Mouse (Mus musculus) gastrocnemius, postnatal 36 days (tissue): Measurements from ENCODE around the gene Cygb. TPM values are rescaled to one million over a fixed set of nuclear protein-coding genes. Genes with fewer than 3 reads are reported as not detected.

Experiments
- DNase-seq, 2 experiments: peaks; one replicate each; pipeline ENCODE4 v3.0.0; 2022
- intact Hi-C: fragments of 180-260 bp; cut with DNase I; formaldehyde crosslinking; loops from one replicate; pipeline ENCODE4 v1.15.1; 2025
- total RNA-seq, 2 experiments: library from RNA; stranded (reverse); gene quantifications; 2 replicates each; pipeline ENCODE4 v1.2.3; 2021

Cygb gene
- total RNA-seq, 2 experiments from 2014 or later = 8.4 to 13.6 TPM

DNA sequence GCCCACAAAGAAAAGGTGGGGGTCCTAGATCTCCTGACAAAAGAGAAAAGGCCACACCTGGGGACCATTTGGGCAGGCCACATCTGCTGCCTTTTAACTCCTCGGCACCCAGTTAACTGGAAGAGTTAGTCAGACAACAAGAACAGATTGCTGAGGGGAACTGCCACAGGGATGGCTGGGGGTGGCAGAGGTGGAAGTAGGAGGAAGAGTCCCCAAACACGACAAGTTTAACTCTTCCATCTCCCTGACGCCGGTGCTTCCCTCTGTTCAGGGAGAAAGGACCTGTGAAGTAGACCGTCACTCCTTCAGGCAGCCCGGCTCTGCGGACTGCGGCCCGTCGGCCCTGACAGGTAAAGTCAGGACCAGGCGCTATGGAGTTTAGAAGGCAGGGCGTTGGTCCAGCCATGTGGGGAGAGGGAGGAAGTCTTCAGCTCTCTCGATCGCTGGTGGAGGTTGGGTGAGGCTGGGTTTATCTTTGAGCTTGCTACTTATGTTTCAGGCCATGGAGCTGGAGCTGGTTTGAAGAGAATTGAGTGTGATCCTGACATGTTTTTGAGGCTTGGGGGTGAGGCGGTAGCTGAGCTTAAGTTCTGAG, 5.0 kb upstream of the Cygb start:
- no peak for DNase-seq
- intact Hi-C loops = no loop called here

DNA sequence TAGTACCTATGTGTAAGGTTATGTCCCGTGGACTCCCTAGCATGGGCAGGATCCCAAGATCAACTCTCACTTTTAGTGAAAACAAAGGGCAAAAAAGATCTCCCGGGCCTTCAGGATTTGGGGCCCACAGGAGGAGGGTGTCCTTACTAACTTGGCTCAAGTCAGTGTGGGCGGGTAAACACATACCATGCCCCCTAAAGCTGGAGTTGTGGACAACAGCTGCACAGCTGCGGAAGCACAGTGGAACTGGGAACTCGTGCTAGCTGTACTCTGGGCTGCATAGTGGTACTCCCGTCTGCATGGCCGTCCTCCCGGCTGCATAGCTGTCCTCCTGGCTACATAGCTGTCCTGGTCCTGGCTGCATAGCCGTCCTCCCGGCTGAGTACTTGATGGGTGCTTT, 4.1 kb upstream of the Cygb start:
- DNase-seq = no peak

GRCm38 (mm10) chr11:116657311-116658223, 3.5 kb upstream of the Cygb start:
- intact Hi-C loops = no loop called here

More for the DNA sequence above, 4.1 kb upstream of the Cygb start:
- intact Hi-C loops = no loop called here

DNA sequence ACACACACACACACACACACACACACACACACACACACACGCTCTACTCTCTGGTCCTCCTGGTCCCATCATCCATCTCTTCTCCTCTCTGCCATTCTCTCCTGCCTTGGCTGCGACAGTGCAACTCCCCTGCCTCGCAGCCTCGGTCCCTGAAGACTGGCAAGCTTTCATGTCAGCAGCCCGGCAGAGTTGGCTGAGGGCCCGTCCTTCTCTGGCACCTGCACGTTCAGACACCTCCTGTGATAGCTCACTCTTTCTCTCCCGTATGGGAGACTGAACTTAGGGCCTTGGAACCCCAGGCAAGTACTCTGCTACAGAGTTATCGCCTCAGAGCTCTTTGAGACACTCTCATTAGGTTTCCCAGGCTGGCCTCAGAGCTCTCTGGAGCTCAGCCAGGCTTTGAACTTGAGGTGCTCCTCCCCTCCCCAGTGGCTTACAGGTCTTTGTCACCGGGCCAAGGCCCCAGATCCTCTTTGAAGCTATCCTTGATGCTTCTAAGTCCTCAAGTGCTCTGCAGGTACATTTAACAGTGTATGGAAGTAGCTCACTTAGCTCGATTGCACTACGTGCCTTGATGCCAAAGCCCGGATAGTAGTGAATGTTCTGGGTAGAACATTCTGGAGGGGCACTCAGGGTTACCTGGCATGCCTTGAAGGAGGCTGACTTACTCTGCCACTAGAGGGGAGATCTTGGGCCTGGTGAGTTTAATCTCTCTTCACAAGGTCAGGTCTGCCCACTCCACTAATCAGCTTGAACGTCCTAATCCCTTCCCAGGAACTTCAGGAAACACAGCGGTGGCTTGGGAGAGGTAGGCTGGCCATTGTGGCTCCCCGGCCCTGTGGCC, 2.5 kb upstream of the Cygb start:
- intact Hi-C loops = no loop called here
- no peak for DNase-seq

More at GRCm38 (mm10) chr11:116657311-116658223, 3.5 kb upstream of the Cygb start:
- DNase-seq = peak; percentile 78 to 90

- intact Hi-C loops = no loop called here
- peak in 1 of 2 experiments; percentile 54 for DNase-seq
These were observed 348 bp downstream of the Cygb start for GRCm38 (mm10) chr11:116653709-116654221.

DNA sequence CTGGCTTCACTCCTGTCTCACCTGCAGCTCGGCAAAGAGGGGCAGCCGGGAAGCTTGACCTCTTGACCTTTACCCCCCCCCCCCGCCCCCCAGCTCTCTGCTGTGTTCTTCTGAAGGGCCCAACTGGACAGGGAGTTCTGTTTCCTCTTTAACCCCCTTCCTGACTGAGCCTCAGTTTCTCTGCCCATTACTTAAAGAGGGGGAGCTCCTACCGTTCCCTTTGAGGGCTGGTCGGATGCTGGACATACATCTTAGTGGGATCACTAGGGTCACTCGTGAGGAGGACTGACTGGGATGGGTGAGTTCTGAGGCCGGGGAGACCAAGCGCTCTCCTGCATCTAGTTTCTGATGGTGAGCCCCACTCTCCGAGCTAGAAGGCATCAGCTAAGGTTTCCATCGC, 879 bp downstream of the Cygb start, which contains the start of gene Prcd:
Gene Prcd, plus strand, starts transcription at position 301 of the 400 bp plus-strand sequence.
- no peak for DNase-seq
- intact Hi-C loops = no loop called here

- DNase-seq = peak in 1 of 2 experiments; percentile 20
- intact Hi-C loops = no loop called here
These were observed 1.6 kb downstream of the Cygb start for GRCm38 (mm10) chr11:116652330-116653098.

DNA sequence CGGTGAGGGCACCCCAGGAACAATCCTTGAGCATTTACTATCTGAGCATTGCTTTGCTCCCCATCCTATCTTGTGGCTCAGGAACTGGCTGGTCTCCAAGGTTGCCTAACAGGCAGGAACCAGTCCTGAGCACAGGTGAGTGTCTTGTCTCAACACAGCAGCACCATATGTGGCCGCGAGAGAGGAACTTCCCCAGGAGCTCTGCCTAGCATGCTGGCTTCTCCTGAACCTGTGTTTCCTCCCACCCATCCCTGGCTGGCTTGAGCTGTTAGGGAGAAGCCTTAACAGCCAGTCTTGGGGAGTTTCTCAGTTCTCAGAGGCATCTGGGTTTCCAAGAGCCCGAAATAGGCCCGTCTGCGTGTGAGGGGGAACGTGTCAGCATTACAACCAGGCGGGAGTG, 2.8 kb downstream of the Cygb start:
- DNase-seq = no peak
- intact Hi-C loops = no loop called here

- intact Hi-C loops = no loop called here
- no peak for DNase-seq
These were observed 3.3 kb downstream of the Cygb start for GRCm38 (mm10) chr11:116650811-116651210.

GRCm38 (mm10) chr11:116649711-116650337, 4.3 kb downstream of the Cygb start:
- DNase-seq = no peak
- intact Hi-C loops = no loop called here

GRCm38 (mm10) chr11:116648976-116649375, 5.1 kb downstream of the Cygb start:
- DNase-seq = no peak
- intact Hi-C loops = no loop called here

- DNase-seq = peak; percentile 48 to 64
- intact Hi-C loops = no loop called here
These were observed 5.7 kb downstream of the Cygb start for GRCm38 (mm10) chr11:116648213-116648921.

DNA sequence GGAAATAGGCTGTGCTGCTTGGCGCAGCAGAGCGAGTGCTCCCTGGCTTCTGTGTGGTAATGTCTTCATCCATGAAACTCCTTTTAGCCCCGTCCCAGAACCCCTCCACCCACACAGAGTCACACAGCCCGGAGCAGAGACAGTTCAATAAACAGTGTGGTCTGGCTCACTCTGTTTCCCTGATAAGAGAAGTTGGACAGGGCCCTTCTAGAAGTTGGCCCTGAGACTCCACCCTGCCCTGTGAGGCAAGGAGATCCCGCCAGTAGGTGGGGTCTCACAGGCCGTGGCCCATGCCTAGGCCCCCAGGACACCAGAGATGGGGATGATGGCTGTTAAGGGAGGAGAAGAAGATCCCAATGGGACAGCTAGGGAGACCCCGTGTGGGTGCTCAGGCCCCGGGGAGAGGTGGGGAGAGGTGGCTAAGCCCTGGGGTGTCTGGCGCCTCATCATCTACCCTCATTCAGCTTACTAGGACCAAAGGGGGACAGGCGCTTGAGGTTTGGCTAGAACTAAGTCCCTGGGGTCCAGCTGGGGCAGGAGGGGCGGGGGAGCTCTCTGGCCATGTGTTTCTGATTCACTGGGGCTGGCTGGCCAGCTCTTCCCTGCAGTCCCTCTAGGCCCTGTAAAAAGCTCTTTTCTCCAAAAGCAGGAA, 6.6 kb downstream of the Cygb start:
- peak; percentile 68 to 69 for DNase-seq
- intact Hi-C loops = no loop called here

GRCm38 (mm10) chr11:116646771-116647170, 7.3 kb downstream of the Cygb start:
- DNase-seq = no peak
- intact Hi-C loops = no loop called here

DNA sequence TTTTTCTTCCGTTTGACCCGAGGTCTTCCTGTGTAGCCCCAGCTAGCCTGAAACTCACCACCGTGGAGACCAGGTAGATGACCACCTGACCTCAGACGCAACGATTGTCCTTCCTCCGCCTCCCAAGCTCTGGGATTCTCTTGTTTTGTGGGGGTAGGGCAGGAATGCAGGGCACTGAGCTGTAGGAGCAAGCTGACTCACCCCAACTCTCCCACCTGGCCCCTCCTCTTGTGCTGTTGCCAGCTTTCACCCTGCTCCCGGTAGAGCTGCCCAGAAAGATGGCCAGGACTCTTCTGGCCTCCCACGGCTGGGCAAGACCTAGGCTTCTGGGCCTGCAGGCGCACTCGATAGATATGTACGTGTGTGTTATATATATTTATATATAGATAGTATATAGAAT, 8.0 kb downstream of the Cygb start:
- intact Hi-C loops = no loop called here
- DNase-seq = no peak

GRCm38 (mm10) chr11:116645446-116646110, 8.5 kb downstream of the Cygb start:
- no peak for DNase-seq
- intact Hi-C loops = no loop called here
